ENCODE assay signal across 13 mouse cellular contexts in the genomic region with DNA sequence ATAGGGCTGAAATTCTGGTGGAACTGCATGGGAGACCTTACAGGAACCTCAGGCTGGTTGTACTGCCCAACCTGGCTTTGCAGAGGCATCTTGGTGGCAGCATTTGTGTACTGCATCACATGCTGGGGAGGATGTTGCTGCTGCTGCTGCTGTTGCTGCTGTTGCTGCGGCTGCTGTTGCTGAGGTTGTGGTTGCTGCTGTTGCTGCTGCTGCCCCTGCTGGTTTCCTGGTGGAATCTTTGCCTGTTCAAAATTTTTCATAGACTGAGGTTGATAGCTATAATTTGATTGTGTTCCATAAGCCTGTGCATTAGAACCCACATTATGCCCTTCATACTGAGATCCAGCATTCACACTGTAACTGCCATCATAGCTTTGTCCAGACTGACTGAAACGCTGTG.
DNase-seq lines count a peak whose midpoint lies in the region; ATAC-seq and TF ChIP-seq lines count a peak whose summit lies in the region.
"Had no signal": no experiment of that assay in that cellular context is flagged by ENCODE, and none has a peak within 500 bp of the region (broad histone marks: within the 10 kb centered on the region; RNA-seq: fewer than 3 reads in every experiment).

No protein-coding gene starts in this region.

- no peaks in the 10 kb centered on the region for H3K27me3 ChIP-seq in heart, adult 2 months (ENCODE audit: control insufficient read depth, insufficient read depth, low read length)
- H3K27me3 ChIP-seq in neural tube, embryonic 13.5 days, result no peaks in the 10 kb centered on the region
- no peaks in the 10 kb centered on the region for H3K27me3 ChIP-seq in midbrain, embryonic 12.5 days
- H3K27me3 ChIP-seq: heart, embryonic 15.5 days; intestine, embryonic 15.5 days had no signal

- no peak for ATAC-seq in neural tube, embryonic 13.5 days (ENCODE audit: low read depth)
- ATAC-seq in midbrain, embryonic 12.5 days (ENCODE audit: low FRiP score, low read depth), result no peak
- ATAC-seq: intestine, embryonic 15.5 days had no signal

- no peak for TF ChIP-seq POLR2A in heart, adult 2 months (IDR thresholded peaks at IDR 0.05; ENCODE audit: insufficient read depth, low read depth, low read length)

- WGBS in heart, adult 2 months, result 69% methylated on average over 2 of the region's 2 CpGs
- WGBS in neural tube, embryonic 13.5 days, result 95% methylated on average over 2 of the region's 2 CpGs
- WGBS in midbrain, embryonic 12.5 days, result 88% methylated on average over 2 of the region's 2 CpGs

- H3K4me1 ChIP-seq in heart, adult 2 months (ENCODE audit: control insufficient read depth, insufficient read depth, low read length), result peaks cover 1% of the 10 kb centered on the region; the same call in 1 of the 2 replicates
- peaks cover 24% of the 10 kb centered on the region for H3K4me1 ChIP-seq in neural tube, embryonic 13.5 days (replicated peaks)
- H3K4me1 ChIP-seq in midbrain, embryonic 12.5 days, result peaks cover 21% of the 10 kb centered on the region
- H3K4me1 ChIP-seq: intestine, embryonic 15.5 days had no signal

- H3K79me2 ChIP-seq in heart, adult 2 months (replicated peaks; ENCODE audit: control insufficient read depth, insufficient read depth, low read length), result no peaks in the 10 kb centered on the region

- no peak overlapping the region for H3K4me2 ChIP-seq in neural tube, embryonic 13.5 days
- H3K4me2 ChIP-seq in midbrain, embryonic 12.5 days (replicated peaks), result no peak overlapping the region
- H3K4me2 ChIP-seq: heart, embryonic 15.5 days; intestine, embryonic 15.5 days had no signal

- H3K27ac ChIP-seq in heart, adult 2 months, result no peak overlapping the region
- H3K27ac ChIP-seq in neural tube, embryonic 13.5 days (replicated peaks), result peak overlapping the region; percentile 88
- peak overlapping the region; percentile 87 for H3K27ac ChIP-seq in midbrain, embryonic 12.5 days (replicated peaks)
- H3K27ac ChIP-seq: intestine, embryonic 15.5 days had no signal

- H3K4me3 ChIP-seq in heart, adult 2 months, result no peak overlapping the region
- H3K4me3 ChIP-seq in neural tube, embryonic 13.5 days, result no peak overlapping the region
- no peak overlapping the region for H3K4me3 ChIP-seq in midbrain, embryonic 12.5 days
- H3K4me3 ChIP-seq: heart, embryonic 15.5 days; intestine, embryonic 15.5 days had no signal

- intact Hi-C loops in heart, adult 2 months (cut with DNase I), result no loop called here

- TF ChIP-seq CTCF in heart, adult 2 months (IDR thresholded peaks at IDR 0.05), result no peak

- no peaks in the 10 kb centered on the region for H3K36me3 ChIP-seq in heart, adult 2 months (ENCODE audit: control insufficient read depth, insufficient read depth, low read length)
- H3K36me3 ChIP-seq in neural tube, embryonic 13.5 days, result peaks cover 53% of the 10 kb centered on the region
- peaks cover 59% of the 10 kb centered on the region for H3K36me3 ChIP-seq in midbrain, embryonic 12.5 days

- TF ChIP-seq EP300 in heart, adult 2 months (IDR thresholded peaks at IDR 0.05; ENCODE audit: insufficient read depth, low read depth, low read length), result no peak

- no peaks in the 10 kb centered on the region for H3K9me3 ChIP-seq in neural tube, embryonic 13.5 days
- no peaks in the 10 kb centered on the region for H3K9me3 ChIP-seq in midbrain, embryonic 12.5 days
- H3K9me3 ChIP-seq: heart, embryonic 15.5 days; intestine, embryonic 15.5 days had no signal

- H3K9ac ChIP-seq in heart, adult 2 months (ENCODE audit: low read depth, low read length), result no peak overlapping the region
- no peak overlapping the region for H3K9ac ChIP-seq in neural tube, embryonic 13.5 days
- no peak overlapping the region for H3K9ac ChIP-seq in midbrain, embryonic 12.5 days (replicated peaks)
- H3K9ac ChIP-seq: heart, embryonic 15.5 days; intestine, embryonic 15.5 days had no signal

- DNase-seq in heart, adult 11 months, result peak; percentile 76
- no peak for DNase-seq in heart, adult 2 months
- DNase-seq in neural tube, embryonic 10.5 days (ENCODE audit: extremely low spot score, low spot score), result no peak
- no peak for DNase-seq in cerebellum, adult 18-20 months
- DNase-seq in embryo, embryonic 10.5 days (ENCODE audit: low spot score), result no peak
- DNase-seq: cerebellum, adult 11-12 months; gastrocnemius, postnatal 36 days; lung, adult 2 months; right cerebral cortex, postnatal 25 days had no signal
